Mouse (Mus musculus): ENCODE results near the gene Olfml1.

DNA sequence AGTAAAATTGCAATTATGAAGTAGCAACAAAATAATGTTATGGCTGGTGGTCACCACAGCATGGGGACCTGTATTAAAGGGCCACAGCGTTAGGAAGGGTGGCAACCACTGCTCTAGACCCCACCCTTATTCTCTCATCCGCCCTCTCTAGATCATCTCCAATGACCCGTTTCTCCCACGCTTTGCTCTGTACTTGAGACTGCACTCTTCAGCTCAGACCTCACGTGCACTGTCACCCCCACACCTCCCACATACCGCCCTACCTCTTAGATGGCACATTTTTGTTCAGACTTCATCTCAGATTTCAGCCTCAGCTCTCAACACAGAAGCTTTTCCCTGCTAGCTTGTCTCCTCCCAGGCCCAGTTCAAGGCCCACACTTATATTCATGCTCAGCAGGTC is 45.8 kb upstream of the Olfml1 start:
- TF ChIP-seq CTCF (IDR thresholded peaks at IDR 0.05; ENCODE audit: borderline replicate concordance, extremely low read depth, insufficient read depth, insufficient read length) (no peak), POLR2A (IDR thresholded peaks at IDR 0.05; ENCODE audit: borderline replicate concordance, extremely low read depth, insufficient read depth, insufficient read length, poor library complexity, severe bottlenecking) (no peak)
